Mouse (Mus musculus): ENCODE results near the gene Rnf141. TPM values are rescaled to one million over a fixed set of nuclear protein-coding genes. Genes with fewer than 3 reads are reported as not detected.

Rnf141 gene
- polyA plus RNA-seq, 1 experiment, result 88.4 TPM

DNA sequence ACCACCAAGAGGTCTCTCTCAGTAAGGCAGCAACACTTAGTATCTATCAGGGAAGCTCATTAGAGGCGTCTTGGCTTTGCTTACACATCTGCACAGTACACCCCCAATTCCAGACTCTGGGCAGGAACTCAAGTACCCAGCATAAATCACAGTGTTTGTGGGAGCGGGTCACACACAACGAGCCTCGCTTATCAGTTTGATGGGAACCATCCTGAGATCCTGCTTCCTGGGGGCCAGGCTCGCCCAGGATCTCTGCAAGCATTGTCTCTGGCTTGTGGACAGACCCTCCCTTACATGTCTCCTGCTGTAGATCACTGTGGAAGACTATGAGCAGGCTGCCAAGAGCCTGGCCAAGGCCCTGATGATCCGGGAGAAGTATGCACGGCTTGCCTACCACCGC is 53.4 kb downstream of the Rnf141 start:
- TF ChIP-seq POLR2A (IDR thresholded peaks at IDR 0.05; ENCODE audit: borderline replicate concordance, insufficient read depth, low read length) (no peak), CTCF (IDR thresholded peaks at IDR 0.05; ENCODE audit: borderline replicate concordance, insufficient read depth, low read depth, low read length) (no peak)
- DNase-seq, result no peak
- 85% methylated on average over 8 of the region's 8 CpGs for WGBS
- Histone ChIP-seq H3K27ac (ENCODE audit: insufficient read depth, low read length) (no peak overlapping the region), H3K27me3 (ENCODE audit: control insufficient read depth, insufficient read depth, low read length) (no peaks in the 10 kb centered on the region), H3K4me3 (replicated peaks; ENCODE audit: insufficient read depth, low read depth, low read length) (no peak overlapping the region), H3K4me1 (ENCODE audit: control insufficient read depth, insufficient read depth, low read length) (no peaks in the 10 kb centered on the region)

DNA sequence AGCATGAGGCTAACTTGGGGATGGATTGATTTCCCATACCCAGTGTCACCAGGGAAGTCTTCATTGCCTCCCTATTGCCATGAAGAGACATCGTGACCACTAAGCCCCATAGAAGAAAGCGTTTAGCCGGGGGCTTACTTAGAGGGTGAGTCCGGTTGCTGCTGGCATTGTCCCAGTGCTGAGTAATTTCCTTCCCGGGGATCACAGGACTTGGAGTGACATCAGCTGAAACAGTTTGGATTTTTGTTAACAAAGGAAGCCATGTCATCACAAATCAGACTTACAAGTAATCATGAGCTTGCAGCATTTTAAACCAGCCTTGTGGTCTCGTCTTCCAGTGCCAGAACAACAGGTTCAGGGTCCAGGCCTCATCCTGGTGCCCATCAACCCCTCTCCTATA is 56.9 kb downstream of the Rnf141 start:
- Histone ChIP-seq H3K27ac (ENCODE audit: insufficient read depth, low read length) (no peak overlapping the region), H3K4me1 (ENCODE audit: control insufficient read depth, insufficient read depth, low read length) (peaks cover 5% of the 10 kb centered on the region), H3K4me3 (replicated peaks; ENCODE audit: insufficient read depth, low read depth, low read length) (no peak overlapping the region), H3K27me3 (ENCODE audit: control insufficient read depth, insufficient read depth, low read length) (no peaks in the 10 kb centered on the region)
- WGBS, result 69% methylated on average over 6 of the region's 6 CpGs
- no peak for DNase-seq
- TF ChIP-seq POLR2A (IDR thresholded peaks at IDR 0.05; ENCODE audit: borderline replicate concordance, insufficient read depth, low read length) (no peak), CTCF (IDR thresholded peaks at IDR 0.05; ENCODE audit: borderline replicate concordance, insufficient read depth, low read depth, low read length) (no peak)

GRCm38 (mm10) chr7:110785741-110786146 is 58.5 kb downstream of the Rnf141 start:
- no peak overlapping the region for H3K4me3 ChIP-seq (replicated peaks; ENCODE audit: insufficient read depth, low read depth, low read length)
- TF ChIP-seq POLR2A (IDR thresholded peaks at IDR 0.05; ENCODE audit: borderline replicate concordance, insufficient read depth, low read length), result no peak
- WGBS, result 70% methylated on average over 3 of the region's 3 CpGs
- no peak for DNase-seq
- H3K4me1 ChIP-seq (ENCODE audit: control insufficient read depth, insufficient read depth, low read length), result peaks cover 16% of the 10 kb centered on the region
- no peaks in the 10 kb centered on the region for H3K27me3 ChIP-seq (ENCODE audit: control insufficient read depth, insufficient read depth, low read length)
- H3K27ac ChIP-seq (ENCODE audit: insufficient read depth, low read length), result no peak overlapping the region

DNA sequence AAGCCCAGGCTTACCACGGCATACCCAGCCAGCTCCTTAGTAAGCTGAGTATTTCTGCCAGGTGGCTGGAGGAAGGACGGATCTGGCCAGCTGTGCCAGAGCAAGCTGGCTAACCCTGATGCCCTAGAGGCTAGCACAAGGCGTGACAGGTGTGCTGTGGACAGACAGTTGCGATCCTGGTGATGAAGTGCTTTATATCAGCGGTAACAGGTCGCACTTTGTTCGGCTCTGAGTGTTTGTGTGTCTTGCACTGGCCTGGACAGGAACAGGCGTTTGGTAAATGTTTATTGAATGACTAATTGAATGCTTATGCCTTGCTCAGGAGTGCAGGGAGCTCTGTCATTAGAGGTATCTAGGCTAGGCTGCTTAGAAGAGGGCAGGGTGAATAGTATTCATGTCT is 59.3 kb downstream of the Rnf141 start:
- H3K4me3 ChIP-seq (replicated peaks; ENCODE audit: insufficient read depth, low read depth, low read length), result no peak overlapping the region
- TF ChIP-seq POLR2A (IDR thresholded peaks at IDR 0.05; ENCODE audit: borderline replicate concordance, insufficient read depth, low read length) (no peak), CTCF (IDR thresholded peaks at IDR 0.05; ENCODE audit: borderline replicate concordance, insufficient read depth, low read depth, low read length) (no peak)
- WGBS, result 68% methylated on average over 8 of the region's 8 CpGs
- no peaks in the 10 kb centered on the region for H3K27me3 ChIP-seq (ENCODE audit: control insufficient read depth, insufficient read depth, low read length)
- no peak overlapping the region for H3K27ac ChIP-seq (ENCODE audit: insufficient read depth, low read length)
- no peak for DNase-seq
- H3K4me1 ChIP-seq (ENCODE audit: control insufficient read depth, insufficient read depth, low read length), result peaks cover 17% of the 10 kb centered on the region

DNA sequence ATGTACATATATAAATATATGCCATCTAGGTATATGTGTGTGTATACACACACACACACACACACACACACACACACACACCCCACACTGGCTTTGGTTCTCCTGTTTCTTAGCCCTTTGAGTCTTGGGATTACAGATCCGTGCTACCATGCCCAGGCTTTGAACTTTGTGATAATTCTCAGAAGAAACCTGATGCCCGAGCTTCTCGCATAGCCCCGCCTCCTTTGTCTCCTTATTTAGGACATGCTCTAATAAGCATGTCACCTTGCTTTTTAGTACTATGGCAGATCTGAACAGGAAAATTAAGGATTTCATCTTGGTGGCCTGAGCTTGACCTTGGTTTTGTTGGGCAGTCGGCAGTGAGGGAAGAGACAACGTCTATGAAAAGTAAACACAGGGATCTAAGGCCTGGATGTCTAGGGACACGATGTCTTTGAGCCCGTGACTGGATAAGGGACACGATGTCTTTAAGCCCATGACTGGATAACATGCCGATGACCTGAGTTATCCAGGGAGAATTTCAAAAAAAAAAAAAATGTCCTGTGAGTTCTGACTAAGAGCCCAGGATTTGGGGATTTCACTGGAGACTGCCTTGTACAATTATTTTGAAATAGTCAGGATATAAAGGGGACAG is 61.3 kb downstream of the Rnf141 start:
- no peak for DNase-seq
- WGBS, result 87% methylated on average over 10 of the region's 10 CpGs

DNA sequence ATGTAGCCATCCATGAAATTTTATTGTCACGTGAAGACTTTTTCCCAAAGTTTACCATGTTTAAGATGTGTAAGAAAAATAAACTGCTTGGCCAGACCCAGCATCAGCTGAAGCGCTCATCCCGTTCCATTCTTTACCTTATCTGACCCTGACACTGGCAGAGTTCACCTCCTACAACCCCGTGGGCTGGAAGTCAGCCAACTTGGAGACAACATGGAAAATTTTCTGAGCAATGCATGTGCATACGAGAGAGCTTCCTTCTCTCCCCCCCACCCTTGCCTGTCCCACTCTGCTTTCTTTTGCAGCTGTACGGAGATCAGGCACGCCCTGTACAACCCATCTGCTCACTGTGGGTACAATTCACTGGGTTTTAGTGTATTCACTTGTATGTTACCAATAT is 62.1 kb downstream of the Rnf141 start:
- Histone ChIP-seq H3K4me1 (ENCODE audit: control insufficient read depth, insufficient read depth, low read length) (peaks cover 17% of the 10 kb centered on the region), H3K27me3 (ENCODE audit: control insufficient read depth, insufficient read depth, low read length) (no peaks in the 10 kb centered on the region), H3K4me3 (replicated peaks; ENCODE audit: insufficient read depth, low read depth, low read length) (no peak overlapping the region), H3K27ac (ENCODE audit: insufficient read depth, low read length) (no peak overlapping the region)
- DNase-seq, result no peak
- 65% methylated on average over 7 of the region's 7 CpGs for WGBS
- TF ChIP-seq CTCF (IDR thresholded peaks at IDR 0.05; ENCODE audit: borderline replicate concordance, insufficient read depth, low read depth, low read length), result no peak
- no peak for TF ChIP-seq POLR2A (IDR thresholded peaks at IDR 0.05; ENCODE audit: borderline replicate concordance, insufficient read depth, low read length)

More for the DNA sequence above, 61.3 kb downstream of the Rnf141 start:
- Histone ChIP-seq H3K27ac (ENCODE audit: insufficient read depth, low read length) (no peak overlapping the region), H3K4me3 (replicated peaks; ENCODE audit: insufficient read depth, low read depth, low read length) (no peak overlapping the region), H3K4me1 (ENCODE audit: control insufficient read depth, insufficient read depth, low read length) (peaks cover 17% of the 10 kb centered on the region), H3K27me3 (ENCODE audit: control insufficient read depth, insufficient read depth, low read length) (no peaks in the 10 kb centered on the region)
- TF ChIP-seq CTCF (IDR thresholded peaks at IDR 0.05; ENCODE audit: borderline replicate concordance, insufficient read depth, low read depth, low read length) (no peak), POLR2A (IDR thresholded peaks at IDR 0.05; ENCODE audit: borderline replicate concordance, insufficient read depth, low read length) (no peak)

DNA sequence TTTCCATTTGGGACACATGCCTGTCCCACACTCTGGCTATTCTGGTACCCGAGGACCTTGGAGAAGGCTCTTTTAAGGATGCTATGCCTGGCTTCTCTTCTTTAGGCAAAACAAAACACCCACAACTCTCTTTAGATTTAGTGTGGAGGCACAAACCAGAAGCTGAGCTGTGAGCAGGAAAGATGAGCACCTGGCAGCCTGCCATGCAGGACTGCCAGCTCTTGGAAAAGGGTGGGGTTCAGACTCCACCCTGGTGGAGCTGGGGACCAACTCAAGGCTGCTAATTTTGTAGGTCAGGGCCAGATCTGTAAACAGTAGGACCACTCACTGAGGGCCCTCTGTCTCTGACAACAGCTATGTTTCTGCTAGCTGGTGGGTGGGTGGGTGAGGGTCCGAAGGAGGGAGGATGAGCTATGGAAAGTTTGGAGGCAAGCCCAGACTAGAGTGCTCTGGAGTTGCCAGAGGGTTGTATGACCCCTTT is 63.0 kb downstream of the Rnf141 start:
- WGBS, result 38% methylated on average over 2 of the region's 2 CpGs
- TF ChIP-seq POLR2A (IDR thresholded peaks at IDR 0.05; ENCODE audit: borderline replicate concordance, insufficient read depth, low read length) (no peak), CTCF (IDR thresholded peaks at IDR 0.05; ENCODE audit: borderline replicate concordance, insufficient read depth, low read depth, low read length) (no peak)
- no peaks in the 10 kb centered on the region for H3K27me3 ChIP-seq (ENCODE audit: control insufficient read depth, insufficient read depth, low read length)
- H3K4me3 ChIP-seq (replicated peaks; ENCODE audit: insufficient read depth, low read depth, low read length), result no peak overlapping the region
- DNase-seq, result peak in 1 of 2 experiments; percentile 48
- peaks cover 17% of the 10 kb centered on the region for H3K4me1 ChIP-seq (ENCODE audit: control insufficient read depth, insufficient read depth, low read length)
- no peak overlapping the region for H3K27ac ChIP-seq (ENCODE audit: insufficient read depth, low read length)

DNA sequence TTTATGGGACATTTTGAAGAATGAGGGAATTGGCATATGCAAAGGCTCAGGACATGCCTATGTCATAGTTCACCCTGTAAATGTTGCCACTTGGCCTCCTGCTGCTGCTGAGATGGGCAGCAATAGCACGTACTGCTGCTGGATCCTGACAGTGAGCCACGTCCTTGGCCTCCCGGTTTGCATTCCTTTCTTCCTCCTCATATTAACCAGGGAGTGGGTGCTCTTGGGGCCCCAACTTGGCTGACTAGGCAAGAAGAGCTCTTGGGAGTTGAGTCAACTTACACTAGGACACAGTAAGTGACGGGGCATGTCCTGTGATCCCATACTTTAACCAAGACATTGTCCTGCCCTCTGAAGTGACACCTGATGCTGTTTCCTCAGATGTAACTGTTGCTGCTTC is 63.7 kb downstream of the Rnf141 start:
- no peak for TF ChIP-seq POLR2A (IDR thresholded peaks at IDR 0.05; ENCODE audit: borderline replicate concordance, insufficient read depth, low read length)
- no peak for TF ChIP-seq CTCF (IDR thresholded peaks at IDR 0.05; ENCODE audit: borderline replicate concordance, insufficient read depth, low read depth, low read length)
- Histone ChIP-seq H3K4me3 (replicated peaks; ENCODE audit: insufficient read depth, low read depth, low read length) (no peak overlapping the region), H3K27ac (ENCODE audit: insufficient read depth, low read length) (no peak overlapping the region), H3K27me3 (ENCODE audit: control insufficient read depth, insufficient read depth, low read length) (no peaks in the 10 kb centered on the region), H3K4me1 (ENCODE audit: control insufficient read depth, insufficient read depth, low read length) (peaks cover 17% of the 10 kb centered on the region)
- DNase-seq, result no peak
- 79% methylated on average over 4 of the region's 4 CpGs for WGBS

All from cerebellum, adult 2 months (tissue).